Mouse (Mus musculus) intestine, embryonic 14.5 days (tissue): Measurements from ENCODE around the gene Rims4. TPM values are rescaled to one million over a fixed set of nuclear protein-coding genes. Genes with fewer than 3 reads are reported as not detected.

ENCODE experiments used
- polyA plus RNA-seq: library from polyadenylated mRNA; unstranded; fragments of >200 nt; fragmentation: Nextera tagmentation; extraction: Ambion mirVana; gene quantifications from 2 replicates; pipeline ENCODE4 v1.2.1, GENCODE M21; 2014

Rims4 gene
- polyA plus RNA-seq, 1 experiment from 2014 or later = 0.30 TPM

Other genes with a start within 250 kb of the Rims4 start
- 8.4 and 9.1 TPM in 2 replicates for gene Ada, start 168.4 kb downstream of the Rims4 start, polyA plus RNA-seq
- 0.17 and 0.23 TPM in 2 replicates for gene Ccn5, start 97.8 kb downstream of the Rims4 start, polyA plus RNA-seq
- not detected in 2 replicates for gene Kcnk15, start 65.0 kb downstream of the Rims4 start, polyA plus RNA-seq
- 286 and 289 TPM in 2 replicates for gene Ywhab, start 76.3 kb upstream of the Rims4 start, polyA plus RNA-seq
- gene Pabpc1l, start 106.8 kb upstream of the Rims4 start, polyA plus RNA-seq = 0.73 and 1.5 TPM in 2 replicates
- 27.8 and 29.1 TPM in 2 replicates for gene Stk4, start 151.6 kb upstream of the Rims4 start, polyA plus RNA-seq
- gene Tomm34, start 152.5 kb upstream of the Rims4 start, polyA plus RNA-seq = 65.9 and 69.4 TPM in 2 replicates